ENCODE assay signal across 13 mouse cellular contexts in the genomic region with DNA sequence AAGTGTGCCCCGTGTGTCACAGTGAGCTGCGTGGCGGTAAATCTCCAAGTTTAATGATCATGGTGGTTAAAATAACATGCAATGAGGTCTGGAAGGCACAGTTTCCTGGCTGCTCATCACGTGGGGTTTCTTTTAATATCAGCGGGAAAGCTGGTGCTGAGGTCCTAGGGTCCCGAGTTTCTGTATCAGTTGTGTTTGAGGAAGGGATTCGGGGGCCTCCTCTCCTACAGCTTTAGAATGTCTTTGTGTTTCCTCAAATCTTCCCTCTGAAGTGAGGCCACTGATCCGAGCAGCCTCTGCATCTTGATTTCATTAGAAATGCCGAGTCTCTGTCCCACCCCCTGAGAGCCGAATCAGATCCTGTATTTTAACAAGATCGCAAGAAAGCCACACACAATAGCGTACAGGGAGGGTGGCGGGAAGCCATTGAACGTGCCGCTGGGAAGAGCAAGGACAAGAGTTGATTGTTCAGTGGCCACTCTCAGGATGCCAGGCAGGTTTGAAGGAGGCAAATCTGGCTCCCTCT.
A peak's percentile ranks its signal among the peaks of the same experiment; 100 is the strongest.
DNase-seq lines count a peak whose midpoint lies in the region; ATAC-seq and TF ChIP-seq lines count a peak whose summit lies in the region.
"Had no signal": no experiment of that assay in that cellular context is flagged by ENCODE, and none has a peak within 500 bp of the region (broad histone marks: within the 10 kb centered on the region; RNA-seq: fewer than 3 reads in every experiment).

No protein-coding gene starts in this region.

- 38% methylated on average over 15 of the region's 15 CpGs for WGBS in forebrain, embryonic 10.5 days
- 30% methylated on average over 15 of the region's 15 CpGs for WGBS in hindbrain, embryonic 15.5 days
- WGBS in midbrain, postnatal 0 days = 16% methylated on average over 15 of the region's 15 CpGs

- no peak for TF ChIP-seq CTCF in midbrain, postnatal 0 days (IDR thresholded peaks at IDR 0.05)

- DNase-seq in embryo, embryonic 10 days (ENCODE audit: low spot score) = peak; percentile 48
- peak; percentile 40 for DNase-seq in forebrain, embryonic 10.5 days (ENCODE audit: extremely low spot score, low spot score)
- DNase-seq in midbrain, postnatal 0 days (ENCODE audit: low spot score) = peak; percentile 30
- DNase-seq in T-cell, adult 2 months (ENCODE audit: low spot score) = no peak
- DNase-seq in thymus, postnatal 10 days (ENCODE audit: low spot score in 2 of 2) = no peak
- no peak for DNase-seq in cerebellum, adult 9-10 months
- no peak for DNase-seq in frontal cortex, adult 2 months (ENCODE audit: extremely low spot score in 1 of 2, low spot score in 1 of 2)
- DNase-seq: heart, adult 18-20 months; heart, postnatal 36 days; kidney, postnatal 36 days; lung, adult 2 months had no signal

- peaks cover 13% of the 10 kb centered on the region for H3K4me1 ChIP-seq in forebrain, embryonic 10.5 days
- peaks cover 19% of the 10 kb centered on the region for H3K4me1 ChIP-seq in hindbrain, embryonic 15.5 days (replicated peaks)
- peaks cover 6% of the 10 kb centered on the region; the same call in 1 of the 2 replicates for H3K4me1 ChIP-seq in midbrain, postnatal 0 days (ENCODE audit: insufficient read depth, low read length)
- H3K4me1 ChIP-seq: stomach, embryonic 15.5 days had no signal

- 0 out of 2 replicates have a peak, but pooled peaks have one; percentile 23 for ATAC-seq in hindbrain, embryonic 15.5 days (ENCODE audit: low FRiP score, low read depth)
- peak; percentile 44; the same call in 1 of the 2 replicates for ATAC-seq in midbrain, postnatal 0 days (ENCODE audit: low FRiP score)

- no peak overlapping the region for H3K9ac ChIP-seq in hindbrain, embryonic 15.5 days
- H3K9ac ChIP-seq in midbrain, postnatal 0 days (replicated peaks; ENCODE audit: low read length, poor library complexity, severe bottlenecking) = no peak overlapping the region
- H3K9ac ChIP-seq: stomach, embryonic 15.5 days had no signal

- peak overlapping the region; percentile 69 for H3K27ac ChIP-seq in forebrain, embryonic 10.5 days
- H3K27ac ChIP-seq in hindbrain, embryonic 15.5 days (replicated peaks) = no peak overlapping the region; the same call in 1 of the 2 replicates
- H3K27ac ChIP-seq in midbrain, postnatal 0 days (ENCODE audit: low read depth, low read length) = 0 out of 2 replicates have a peak overlapping the region, but pooled peaks have one; percentile 32
- H3K27ac ChIP-seq: stomach, embryonic 15.5 days had no signal

- H3K4me2 ChIP-seq in hindbrain, embryonic 15.5 days = 0 out of 2 replicates have a peak overlapping the region, but pooled peaks have one; percentile 4
- no peak overlapping the region for H3K4me2 ChIP-seq in midbrain, postnatal 0 days (ENCODE audit: low read depth, low read length, poor library complexity, severe bottlenecking)
- H3K4me2 ChIP-seq: stomach, embryonic 15.5 days had no signal

- H3K4me3 ChIP-seq in forebrain, embryonic 10.5 days = no peak overlapping the region
- no peak overlapping the region for H3K4me3 ChIP-seq in hindbrain, embryonic 15.5 days
- no peak overlapping the region for H3K4me3 ChIP-seq in midbrain, postnatal 0 days (ENCODE audit: low read depth, low read length)
- H3K4me3 ChIP-seq: stomach, embryonic 15.5 days had no signal

- no peaks in the 10 kb centered on the region for H3K9me3 ChIP-seq in forebrain, embryonic 10.5 days
- no peaks in the 10 kb centered on the region for H3K9me3 ChIP-seq in hindbrain, embryonic 15.5 days
- H3K9me3 ChIP-seq in midbrain, postnatal 0 days (ENCODE audit: low read length) = no peaks in the 10 kb centered on the region
- H3K9me3 ChIP-seq: stomach, embryonic 15.5 days had no signal

- no peaks in the 10 kb centered on the region; the same call in 1 of the 2 replicates for H3K27me3 ChIP-seq in forebrain, embryonic 10.5 days (ENCODE audit: poor library complexity, severe bottlenecking)
- no peaks in the 10 kb centered on the region for H3K27me3 ChIP-seq in hindbrain, embryonic 15.5 days
- no peaks in the 10 kb centered on the region for H3K27me3 ChIP-seq in midbrain, postnatal 0 days (ENCODE audit: insufficient read depth, low read length)
- H3K27me3 ChIP-seq: stomach, embryonic 15.5 days had no signal

- H3K36me3 ChIP-seq in forebrain, embryonic 10.5 days (replicated peaks) = no peaks in the 10 kb centered on the region
- H3K36me3 ChIP-seq in hindbrain, embryonic 15.5 days = no peaks in the 10 kb centered on the region
- H3K36me3 ChIP-seq in midbrain, postnatal 0 days (ENCODE audit: insufficient read depth, low read length) = no peaks in the 10 kb centered on the region
- H3K36me3 ChIP-seq: stomach, embryonic 15.5 days had no signal

Comparison
In these comparisons a context has a peak if more than half of its experiments do, and no peak if none do; other contexts are left out.
1. DNase-seq: peak in embryo, embryonic 10 days (single experiment), forebrain, embryonic 10.5 days (single experiment) and midbrain, postnatal 0 days (single experiment); none in T-cell, adult 2 months (single experiment), thymus, postnatal 10 days (0 of 2), cerebellum, adult 9-10 months (single experiment) and frontal cortex, adult 2 months (0 of 2).